Mouse (Mus musculus) right cerebral cortex, postnatal 14 days (tissue): ENCODE results near the gene Gm20820.
"Not testable (repeated sequence)": the region's sequence is repeated elsewhere in the genome, so short reads cannot be mapped to it uniquely, and the experiment has no call there.

ENCODE experiments used
- DNase-seq: peaks from one replicate; pipeline ENCODE4 v3.0.0; 2022

Gene Gm20820

DNA sequence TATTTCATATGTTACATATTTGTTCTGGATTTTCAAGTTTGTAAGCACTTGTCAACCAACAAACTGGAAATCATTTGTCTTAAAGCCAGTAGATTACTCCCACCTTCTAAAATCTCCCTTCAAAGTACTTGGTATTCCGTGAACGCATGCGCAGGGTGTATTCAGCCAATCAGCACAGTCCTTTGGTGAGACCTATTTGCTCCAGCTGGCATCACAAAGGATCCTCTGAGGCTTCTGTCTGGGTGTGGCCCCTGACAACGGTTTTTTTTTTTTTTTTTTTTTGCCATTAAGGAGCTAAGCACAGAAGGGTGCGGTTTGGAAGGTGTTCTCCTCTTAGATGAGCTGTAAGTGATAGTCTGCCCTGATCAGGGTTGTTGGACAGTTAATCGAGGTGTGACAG is at the start of gene Gm20820:
Gm20820 (plus strand) TSS at position 301 of the 400 bp plus-strand sequence.
- not testable (repeated sequence) for DNase-seq
